Mouse (Mus musculus) cerebellum, adult 2 months (tissue): ENCODE results near the gene Nrxn1. TPM values are rescaled to one million over a fixed set of nuclear protein-coding genes. Genes with fewer than 3 reads are reported as not detected.

Experiments
- DNase-seq, 2 experiments: peaks; one replicate each; pipeline ENCODE4 v3.0.0; 2021
- H3K27ac ChIP-seq: fragments of 200-500 bp; 2 replicates; pipeline ENCODE4 v1.5.1; 2012; ENCODE audit warnings: low read length, control low read depth, inconsistent platforms; ENCODE audit not compliant: insufficient read depth
- H3K27me3 ChIP-seq: fragments of 200-500 bp; 2 replicates; pipeline ENCODE4 v1.6.1; 2012; ENCODE audit warnings: inconsistent platforms, mild to moderate bottlenecking, low read length, moderate library complexity; ENCODE audit not compliant: control insufficient read depth, insufficient read depth
- H3K4me1 ChIP-seq: fragments of 200-500 bp; 2 replicates; pipeline ENCODE4 v1.6.1; 2011; ENCODE audit warnings: low read length; ENCODE audit not compliant: control insufficient read depth, insufficient read depth
- H3K4me3 ChIP-seq: fragments of 200-500 bp; replicated peaks from 2 replicates; pipeline ENCODE3; 2011; ENCODE audit warnings: mild to moderate bottlenecking, low read depth, low read length, control low read depth; ENCODE audit not compliant: insufficient read depth
- CTCF ChIP-seq: fragments of 200-500 bp; IDR thresholded peaks from 2 replicates; pipeline ENCODE4 v1.5.1; 2011; ENCODE audit warnings: low read depth, mild to moderate bottlenecking, control low read depth, low read length, moderate library complexity, borderline replicate concordance; ENCODE audit not compliant: insufficient read depth
- POLR2A ChIP-seq: fragments of 200-500 bp; IDR thresholded peaks from 2 replicates; pipeline ENCODE4 v1.6.1; 2011; ENCODE audit warnings: low read length, control low read depth, borderline replicate concordance; ENCODE audit not compliant: insufficient read depth
- WGBS: fragments of 180-500 bp; shearing (Covaris S2); methylation state at CpG from one replicate; pipeline ENCODE4 v1.1.7; 2018; 5-methylcytosine and 5-hydroxymethylcytosine counted together
- polyA plus RNA-seq: library from polyadenylated mRNA; depleted of rRNA; stranded (reverse); fragments of >200 nt; gene quantifications from 2 replicates; pipeline ENCODE4 v1.2.3, GENCODE M21; 2012

The Nrxn1 gene
- polyA plus RNA-seq, 1 experiment = 143 TPM

- TF ChIP-seq POLR2A = no peak
- no peak for TF ChIP-seq CTCF
- H3K4me3 ChIP-seq = no peak overlapping the region
- H3K4me1 ChIP-seq = peaks cover 3% of the 10 kb centered on the region; the same call in 1 of the 2 replicates
- no peaks in the 10 kb centered on the region for H3K27me3 ChIP-seq
- DNase-seq = no peak
- no peak overlapping the region for H3K27ac ChIP-seq
Measured at GRCm38 (mm10) chr17:90684172-90684571, 408.7 kb downstream of the Nrxn1 start.

GRCm38 (mm10) chr17:90681019-90681418, 411.9 kb downstream of the Nrxn1 start:
- no peaks in the 10 kb centered on the region for H3K27me3 ChIP-seq
- no peak overlapping the region for H3K27ac ChIP-seq
- no peak overlapping the region for H3K4me3 ChIP-seq
- peaks cover 3% of the 10 kb centered on the region; the same call in 1 of the 2 replicates for H3K4me1 ChIP-seq
- DNase-seq = peak; percentile 58 to 82
- 47% methylated on average over 1 of the region's 1 CpGs for WGBS
- TF ChIP-seq POLR2A (no peak), CTCF (no peak)

GRCm38 (mm10) chr17:90676676-90677075, 416.2 kb downstream of the Nrxn1 start:
- WGBS = 58% methylated on average over 2 of the region's 2 CpGs
- no peak for DNase-seq
- Histone ChIP-seq H3K27me3 (no peaks in the 10 kb centered on the region), H3K4me3 (no peak overlapping the region), H3K27ac (no peak overlapping the region), H3K4me1 (peaks cover 3% of the 10 kb centered on the region; the same call in 1 of the 2 replicates)
- no peak for TF ChIP-seq CTCF
- no peak for TF ChIP-seq POLR2A

GRCm38 (mm10) chr17:90662318-90662717, 430.6 kb downstream of the Nrxn1 start:
- DNase-seq = no peak
- H3K4me1 ChIP-seq = no peaks in the 10 kb centered on the region
- WGBS = 93% methylated on average over 2 of the region's 2 CpGs
- no peaks in the 10 kb centered on the region for H3K27me3 ChIP-seq
- TF ChIP-seq CTCF (no peak), POLR2A (no peak)
- H3K27ac ChIP-seq = no peak overlapping the region
- no peak overlapping the region for H3K4me3 ChIP-seq

- no peak for TF ChIP-seq CTCF
- no peak for TF ChIP-seq POLR2A
- WGBS = 28% methylated on average over 1 of the region's 1 CpGs
- DNase-seq = peak; percentile 31 to 69
- Histone ChIP-seq H3K27ac (peak overlapping the region; percentile 91; the same call in 1 of the 2 replicates), H3K4me1 (peaks cover 14% of the 10 kb centered on the region; the same call in 1 of the 2 replicates), H3K4me3 (no peak overlapping the region), H3K27me3 (no peaks in the 10 kb centered on the region)
Measured at GRCm38 (mm10) chr17:90654506-90654905, 438.4 kb downstream of the Nrxn1 start.

GRCm38 (mm10) chr17:90653347-90653746, 439.5 kb downstream of the Nrxn1 start:
- no peak overlapping the region for H3K4me3 ChIP-seq
- no peak overlapping the region for H3K27ac ChIP-seq
- DNase-seq = peak; percentile 49 to 89
- no peak for TF ChIP-seq CTCF
- TF ChIP-seq POLR2A = no peak
- 5% methylated on average over 2 of the region's 2 CpGs for WGBS
- H3K4me1 ChIP-seq = peaks cover 17% of the 10 kb centered on the region; the same call in 1 of the 2 replicates
- H3K27me3 ChIP-seq = no peaks in the 10 kb centered on the region

GRCm38 (mm10) chr17:90650279-90650678, 442.6 kb downstream of the Nrxn1 start:
- WGBS = 98% methylated on average over 1 of the region's 1 CpGs
- Histone ChIP-seq H3K4me3 (no peak overlapping the region), H3K27me3 (no peaks in the 10 kb centered on the region), H3K4me1 (peaks cover 17% of the 10 kb centered on the region; the same call in 1 of the 2 replicates), H3K27ac (no peak overlapping the region)
- TF ChIP-seq CTCF (no peak), POLR2A (no peak)
- no peak for DNase-seq

GRCm38 (mm10) chr17:90638970-90639524, 453.8 kb downstream of the Nrxn1 start:
- no peak overlapping the region for H3K27ac ChIP-seq

More at GRCm38 (mm10) chr17:90638970-90639524, 453.8 kb downstream of the Nrxn1 start:
- Histone ChIP-seq H3K4me1 (no peaks in the 10 kb centered on the region), H3K4me3 (no peak overlapping the region), H3K27me3 (no peaks in the 10 kb centered on the region)
- DNase-seq = no peak
- 51% methylated on average over 2 of the region's 2 CpGs for WGBS
- TF ChIP-seq CTCF = no peak
- TF ChIP-seq POLR2A = no peak
